Mouse (Mus musculus): ENCODE measurements around the gene Kmt2b.

DNA sequence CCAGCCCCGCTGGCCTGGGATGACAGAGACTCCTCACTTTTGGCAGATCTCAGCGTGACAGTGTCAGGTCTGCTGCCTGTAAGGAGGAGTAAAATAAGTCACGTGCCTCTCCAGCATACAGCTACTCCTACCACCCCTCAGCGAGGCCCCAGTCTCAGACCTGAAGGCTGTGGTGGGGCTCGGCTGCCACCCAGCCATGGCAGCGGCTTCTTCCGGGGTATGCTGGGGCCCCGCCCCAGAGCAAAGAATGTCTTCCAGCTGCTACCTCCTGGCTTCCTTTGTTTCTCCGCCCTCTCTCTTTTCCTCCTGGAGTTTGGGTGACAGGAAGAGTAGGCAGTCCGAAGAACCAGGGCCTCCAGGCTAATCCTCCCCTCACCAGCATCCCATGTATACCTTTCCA lies 62.6 kb downstream of the Kmt2b start:
- TF ChIP-seq CTCF (IDR thresholded peaks at IDR 0.05; ENCODE audit: control insufficient read depth, insufficient read depth, insufficient read length) (no peak), FOSL1 (IDR thresholded peaks at IDR 0.05; ENCODE audit: insufficient read depth, low read length, poor library complexity, severe bottlenecking) (no peak), CEBPB (IDR thresholded peaks at IDR 0.05; ENCODE audit: low read depth) (no peak), MAX (IDR thresholded peaks at IDR 0.05) (no peak), USF1 (IDR thresholded peaks at IDR 0.05; ENCODE audit: low read depth) (no peak)

All from C2C12 (cell line).